Mouse (Mus musculus): ENCODE results near the gene Sval2. TPM values are rescaled to one million over a fixed set of nuclear protein-coding genes. Genes with fewer than 3 reads are reported as not detected.

Gene Sval2
- polyA plus RNA-seq (2014; fragmentation: Illumina TruSeq; extraction: RNeasy Lipid Tissue Mini Kit (QIAGEN cat#74804); ENCODE audit: low read depth, low replicate concordance) = not detected

GRCm38 (mm10) chr6:41852689-41853088, at the start of gene Sval2:
Gene Sval2, plus strand, starts transcription at chr6:41852989.

DNA sequence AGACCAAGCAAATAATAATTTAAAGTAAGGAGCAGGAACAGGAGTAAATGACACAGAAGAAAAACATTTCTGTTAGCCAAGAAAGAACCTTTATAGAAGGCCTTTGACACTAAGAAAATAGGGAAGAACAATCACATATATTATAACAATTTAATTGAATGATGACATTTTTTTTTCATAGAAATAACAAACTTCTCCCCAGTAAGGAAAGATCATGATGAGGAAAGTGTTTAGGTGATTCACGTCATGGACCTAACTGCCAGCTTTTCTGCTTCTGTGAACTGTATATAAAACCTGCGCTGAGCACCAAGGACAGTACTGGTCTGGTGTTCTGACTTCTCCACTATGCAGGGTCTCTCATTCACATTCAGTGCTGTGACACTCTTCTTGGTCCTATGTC, 5.6 kb upstream of the Sval2 start, which contains the start of gene Pip:
Gene Pip (plus strand): TSS at position 301 of the 400 bp plus-strand sequence.

Other genes with a start within 250 kb of the Sval2 start
- gene Ephb6, start 247.5 kb upstream of the Sval2 start, polyA plus RNA-seq (2014; fragmentation: Illumina TruSeq; extraction: RNeasy Lipid Tissue Mini Kit (QIAGEN cat#74804); ENCODE audit: low read depth, low replicate concordance) = not detected
- gene Trpv6, start 216.6 kb upstream of the Sval2 start, polyA plus RNA-seq (2014; fragmentation: Illumina TruSeq; extraction: RNeasy Lipid Tissue Mini Kit (QIAGEN cat#74804); ENCODE audit: low read depth, low replicate concordance) = not detected
- gene Trpv5, start 172.2 kb upstream of the Sval2 start, polyA plus RNA-seq (2014; fragmentation: Illumina TruSeq; extraction: RNeasy Lipid Tissue Mini Kit (QIAGEN cat#74804); ENCODE audit: low read depth, low replicate concordance) = not detected
- gene Llcfc1, start 168.6 kb upstream of the Sval2 start, polyA plus RNA-seq (2014; fragmentation: Illumina TruSeq; extraction: RNeasy Lipid Tissue Mini Kit (QIAGEN cat#74804); ENCODE audit: low read depth, low replicate concordance) = not detected
- not detected for gene Kel, start 148.7 kb upstream of the Sval2 start, polyA plus RNA-seq (2014; fragmentation: Illumina TruSeq; extraction: RNeasy Lipid Tissue Mini Kit (QIAGEN cat#74804); ENCODE audit: low read depth, low replicate concordance)
- not detected for gene Olfr459, start 77.8 kb upstream of the Sval2 start, polyA plus RNA-seq (2014; fragmentation: Illumina TruSeq; extraction: RNeasy Lipid Tissue Mini Kit (QIAGEN cat#74804); ENCODE audit: low read depth, low replicate concordance)
- gene Pip, start 5.5 kb upstream of the Sval2 start, polyA plus RNA-seq (2014; fragmentation: Illumina TruSeq; extraction: RNeasy Lipid Tissue Mini Kit (QIAGEN cat#74804); ENCODE audit: low read depth, low replicate concordance) = not detected
- not detected for gene Sval1, start 98.6 kb downstream of the Sval2 start, polyA plus RNA-seq (2014; fragmentation: Illumina TruSeq; extraction: RNeasy Lipid Tissue Mini Kit (QIAGEN cat#74804); ENCODE audit: low read depth, low replicate concordance)
- not detected for gene Sval3, start 115.2 kb downstream of the Sval2 start, polyA plus RNA-seq (2014; fragmentation: Illumina TruSeq; extraction: RNeasy Lipid Tissue Mini Kit (QIAGEN cat#74804); ENCODE audit: low read depth, low replicate concordance)
- not detected for gene Sva, start 185.4 kb downstream of the Sval2 start, polyA plus RNA-seq (2014; fragmentation: Illumina TruSeq; extraction: RNeasy Lipid Tissue Mini Kit (QIAGEN cat#74804); ENCODE audit: low read depth, low replicate concordance)